Mouse (Mus musculus): ENCODE measurements around the gene Mosmo. TPM values are rescaled to one million over a fixed set of nuclear protein-coding genes. Genes with fewer than 3 reads are reported as not detected.

Gene Mosmo
- polyA plus RNA-seq, 1 experiment from 2014 or later = 14.9 TPM

DNA sequence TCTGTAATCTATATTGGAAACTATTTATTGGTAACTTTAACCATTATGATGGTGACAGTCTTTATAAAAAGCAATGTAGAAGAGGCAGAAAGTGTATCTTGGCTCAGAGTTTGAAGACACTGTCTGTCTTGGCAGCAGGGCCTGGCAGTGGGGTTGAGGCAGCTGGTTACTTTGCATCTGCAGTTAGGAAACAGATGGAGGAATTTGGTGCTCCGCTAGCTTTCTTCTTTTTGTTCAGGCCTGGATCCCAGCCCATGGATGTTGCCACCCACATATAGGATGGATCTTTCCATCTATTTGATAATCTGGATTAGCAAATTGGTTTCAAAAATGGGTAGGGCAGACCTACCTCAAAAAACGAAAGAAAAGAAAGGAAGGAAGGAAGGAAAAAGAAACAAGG, 29.6 kb upstream of the Mosmo start:
- H3K9me3 ChIP-seq (ENCODE audit: control insufficient read depth, low read length) = no peaks in the 10 kb centered on the region
- H3K4me1 ChIP-seq (ENCODE audit: control insufficient read depth in 2 of 2, insufficient read depth in 2 of 2, low read length in 2 of 2) = no peaks in the 10 kb centered on the region
- no peak overlapping the region for H3K27ac ChIP-seq (replicated peaks in 1 of 2; ENCODE audit: control insufficient read depth in 1 of 2, insufficient read depth in 1 of 2, low read depth in 2 of 2, low read length in 2 of 2)
- no peak overlapping the region for H3K9ac ChIP-seq (ENCODE audit: low read length)
- no peak for ATAC-seq (ENCODE audit: insufficient number of reproducible peaks, insufficient read depth, low FRiP score, low read depth)
- 75% methylated on average over 2 of the region's 2 CpGs for WGBS
- H3K36me3 ChIP-seq (ENCODE audit: control insufficient read depth, insufficient read depth, low read length) = peaks cover 99% of the 10 kb centered on the region
- H3K4me2 ChIP-seq (ENCODE audit: low read length) = no peak overlapping the region
- H3K4me3 ChIP-seq (ENCODE audit: control insufficient read depth in 1 of 2, insufficient read depth in 1 of 2, low read depth in 1 of 2, low read length in 2 of 2) = no peak overlapping the region
- H3K27me3 ChIP-seq (ENCODE audit: control insufficient read depth, insufficient read depth, low read length) = no peaks in the 10 kb centered on the region

DNA sequence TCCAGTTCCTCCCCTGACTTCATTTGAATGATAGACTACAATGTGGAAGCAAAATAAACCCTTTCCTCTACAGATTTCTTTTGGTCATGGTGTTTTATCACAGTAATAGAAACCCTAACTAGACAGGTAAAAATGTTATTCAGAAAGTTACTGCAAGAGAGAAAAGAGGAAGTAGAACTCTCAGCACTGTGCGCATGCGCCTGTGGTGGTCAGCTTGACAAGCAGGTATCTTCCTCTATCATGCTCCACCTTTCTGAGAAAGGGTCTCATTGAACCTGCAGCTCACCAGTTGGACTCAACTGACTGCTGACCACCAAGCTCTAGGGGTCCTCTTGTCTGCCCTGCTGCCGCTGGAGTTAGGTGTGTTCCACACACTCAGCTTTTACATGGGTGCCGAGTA, 15.3 kb upstream of the Mosmo start:
- WGBS = 92% methylated on average over 4 of the region's 4 CpGs
- Histone ChIP-seq H3K4me3 (ENCODE audit: control insufficient read depth in 1 of 2, insufficient read depth in 1 of 2, low read depth in 1 of 2, low read length in 2 of 2) (no peak overlapping the region), H3K9me3 (ENCODE audit: control insufficient read depth, low read length) (no peaks in the 10 kb centered on the region)

DNA sequence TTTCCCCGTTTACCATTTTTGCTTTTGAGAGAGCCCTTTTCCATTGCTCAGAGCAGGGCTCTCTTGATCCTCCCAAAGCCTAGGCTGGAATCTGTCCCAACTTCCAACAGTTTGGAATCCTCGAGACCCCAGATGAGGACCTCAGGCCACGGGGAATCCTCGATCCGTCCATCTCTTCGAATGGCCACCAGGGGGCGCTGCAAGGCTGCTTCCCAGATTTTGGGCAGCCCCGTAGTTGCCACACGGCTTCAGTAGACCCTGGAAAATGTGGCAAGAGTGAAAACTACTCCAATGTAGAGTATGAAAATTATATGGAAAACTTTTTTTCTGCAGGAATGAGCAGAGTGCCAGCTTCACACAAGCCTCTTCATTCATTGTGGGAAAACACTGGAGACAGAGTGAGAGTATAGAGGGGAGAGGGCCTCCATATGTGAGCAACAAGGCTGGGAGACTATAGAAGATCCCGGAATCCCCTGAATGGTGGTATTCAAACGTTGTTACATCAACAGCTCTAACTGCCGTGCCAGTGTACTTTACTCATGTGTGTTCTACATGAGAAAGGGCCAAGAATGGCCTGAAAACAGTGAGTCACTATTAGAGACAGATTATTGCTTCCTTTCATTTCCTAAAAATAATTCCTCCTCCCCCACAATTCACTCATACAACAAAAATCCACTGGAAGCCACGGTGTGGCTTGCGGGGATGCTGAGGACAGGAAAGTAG, 7.1 kb upstream of the Mosmo start, which contains the start of gene Pdzd9:
Pdzd9 (minus strand) TSS at position 191 of the 723 bp plus-strand sequence.
- Histone ChIP-seq H3K36me3 (ENCODE audit: control insufficient read depth, insufficient read depth, low read length) (no peaks in the 10 kb centered on the region), H3K27ac (replicated peaks in 1 of 2; ENCODE audit: control insufficient read depth in 1 of 2, insufficient read depth in 1 of 2, low read depth in 2 of 2, low read length in 2 of 2) (no peak within 1 kb of the TSS), H3K9ac (ENCODE audit: low read length) (no peak within 1 kb of the TSS), H3K27me3 (ENCODE audit: control insufficient read depth, insufficient read depth, low read length) (no peaks in the 10 kb centered on the region), H3K9me3 (ENCODE audit: control insufficient read depth, low read length) (no peaks in the 10 kb centered on the region), H3K4me3 (ENCODE audit: control insufficient read depth in 1 of 2, insufficient read depth in 1 of 2, low read depth in 1 of 2, low read length in 2 of 2) (no peak within 1 kb of the TSS), H3K4me2 (ENCODE audit: low read length) (peak within 1 kb of the TSS; percentile 42), H3K4me1 (ENCODE audit: control insufficient read depth in 2 of 2, insufficient read depth in 2 of 2, low read length in 2 of 2) (peaks cover 0 to 4% of the 10 kb centered on the region in 2 experiments; a peak in 3 of 4 replicates)
- WGBS = 16% methylated on average over 14 of the region's 14 CpGs
- 0 out of 2 replicates have a peak, but pooled peaks have one; percentile 37 for ATAC-seq (ENCODE audit: insufficient number of reproducible peaks, insufficient read depth, low FRiP score, low read depth)

More for the DNA sequence above, 15.3 kb upstream of the Mosmo start:
- Histone ChIP-seq H3K27ac (replicated peaks in 1 of 2; ENCODE audit: control insufficient read depth in 1 of 2, insufficient read depth in 1 of 2, low read depth in 2 of 2, low read length in 2 of 2) (no peak overlapping the region), H3K4me1 (ENCODE audit: control insufficient read depth in 2 of 2, insufficient read depth in 2 of 2, low read length in 2 of 2) (no peaks in the 10 kb centered on the region), H3K9ac (ENCODE audit: low read length) (no peak overlapping the region), H3K27me3 (ENCODE audit: control insufficient read depth, insufficient read depth, low read length) (no peaks in the 10 kb centered on the region), H3K4me2 (ENCODE audit: low read length) (no peak overlapping the region), H3K36me3 (ENCODE audit: control insufficient read depth, insufficient read depth, low read length) (peaks cover 40% of the 10 kb centered on the region)
- ATAC-seq (ENCODE audit: insufficient number of reproducible peaks, insufficient read depth, low FRiP score, low read depth) = no peak

DNA sequence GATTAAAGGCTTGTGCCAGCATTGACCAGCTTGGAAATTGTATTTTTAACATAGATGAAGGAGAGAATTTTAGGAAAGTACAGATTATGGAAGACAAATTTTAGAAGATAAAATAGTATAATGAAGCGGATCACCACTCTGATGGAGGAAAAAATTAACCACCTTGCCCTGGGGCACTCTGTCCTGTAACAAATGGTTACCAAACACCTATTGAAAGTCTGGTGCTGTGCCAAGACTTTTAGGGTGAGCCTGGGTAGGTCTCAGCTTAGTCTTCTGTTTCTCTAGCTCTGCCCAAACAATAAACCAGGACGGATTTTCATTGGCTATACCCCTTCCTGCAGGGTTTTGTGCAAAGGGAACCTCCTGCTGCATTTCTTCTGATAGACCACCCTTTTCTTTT, 6.1 kb upstream of the Mosmo start:
- no peak overlapping the region for H3K9ac ChIP-seq (ENCODE audit: low read length)
- H3K27me3 ChIP-seq (ENCODE audit: control insufficient read depth, insufficient read depth, low read length) = no peaks in the 10 kb centered on the region
- H3K27ac ChIP-seq (replicated peaks in 1 of 2; ENCODE audit: control insufficient read depth in 1 of 2, insufficient read depth in 1 of 2, low read depth in 2 of 2, low read length in 2 of 2) = no peak overlapping the region
- no peak for ATAC-seq (ENCODE audit: insufficient number of reproducible peaks, insufficient read depth, low FRiP score, low read depth)
- H3K9me3 ChIP-seq (ENCODE audit: control insufficient read depth, low read length) = no peaks in the 10 kb centered on the region
- H3K4me2 ChIP-seq (ENCODE audit: low read length) = no peak overlapping the region
- peaks cover 0 to 6% of the 10 kb centered on the region in 2 experiments for H3K4me1 ChIP-seq (ENCODE audit: control insufficient read depth in 2 of 2, insufficient read depth in 2 of 2, low read length in 2 of 2)
- H3K4me3 ChIP-seq (ENCODE audit: control insufficient read depth in 1 of 2, insufficient read depth in 1 of 2, low read depth in 1 of 2, low read length in 2 of 2) = no peak overlapping the region
- H3K36me3 ChIP-seq (ENCODE audit: control insufficient read depth, insufficient read depth, low read length) = no peaks in the 10 kb centered on the region
- 76% methylated on average over 2 of the region's 2 CpGs for WGBS

DNA sequence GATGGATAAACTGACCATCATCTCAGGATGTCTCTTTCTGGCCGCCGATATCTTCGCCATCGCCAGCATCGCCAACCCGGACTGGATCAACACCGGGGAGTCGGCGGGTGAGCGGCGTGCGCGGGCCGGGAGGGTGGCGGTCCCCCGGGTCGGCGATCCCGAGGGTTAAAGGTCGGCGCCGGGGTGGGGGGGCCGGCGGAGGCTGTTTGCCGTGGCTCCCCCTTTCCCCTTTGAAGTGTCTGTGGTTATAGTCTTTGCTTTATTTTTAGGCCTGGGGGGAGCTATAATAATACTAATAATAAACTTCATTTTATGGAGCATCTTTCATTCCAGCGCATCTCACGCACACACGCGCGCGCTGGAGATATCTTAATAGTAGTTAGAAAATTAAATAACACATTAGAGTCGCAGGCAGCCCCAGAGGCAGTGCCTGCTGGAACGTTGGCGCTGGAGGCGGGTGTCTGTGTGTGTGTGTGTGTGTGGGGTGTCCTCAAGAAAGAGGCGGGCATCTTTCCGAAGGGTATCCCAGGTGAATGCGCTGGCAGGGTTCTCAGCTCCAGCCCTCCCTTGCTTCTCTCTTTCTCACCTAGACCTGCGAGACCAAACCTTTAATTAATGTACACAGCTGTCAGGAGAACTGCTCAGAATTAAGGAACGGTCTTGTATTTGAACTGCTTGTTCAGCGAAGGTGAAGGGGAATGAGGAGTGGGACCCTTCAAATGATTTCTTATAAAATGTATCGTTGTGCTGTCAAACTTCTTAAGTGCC, 530 bp downstream of the Mosmo start:
- Histone ChIP-seq H3K9me3 (ENCODE audit: control insufficient read depth, low read length) (no peaks in the 10 kb centered on the region), H3K4me3 (ENCODE audit: control insufficient read depth in 1 of 2, insufficient read depth in 1 of 2, low read depth in 1 of 2, low read length in 2 of 2) (peak overlapping the region; percentile 85 to 97), H3K27ac (replicated peaks in 1 of 2; ENCODE audit: control insufficient read depth in 1 of 2, insufficient read depth in 1 of 2, low read depth in 2 of 2, low read length in 2 of 2) (peak overlapping the region in 1 of 2 experiments; percentile 84; a peak in 2 of 4 replicates), H3K9ac (ENCODE audit: low read length) (peak overlapping the region; percentile 95), H3K4me2 (ENCODE audit: low read length) (peak overlapping the region; percentile 89), H3K27me3 (ENCODE audit: control insufficient read depth, insufficient read depth, low read length) (no peaks in the 10 kb centered on the region), H3K36me3 (ENCODE audit: control insufficient read depth, insufficient read depth, low read length) (no peaks in the 10 kb centered on the region), H3K4me1 (ENCODE audit: control insufficient read depth in 2 of 2, insufficient read depth in 2 of 2, low read length in 2 of 2) (peaks cover 7 to 52% of the 10 kb centered on the region in 2 experiments; a peak in 3 of 4 replicates)
- 2% methylated on average over 42 of the region's 42 CpGs for WGBS
- ATAC-seq (ENCODE audit: insufficient number of reproducible peaks, insufficient read depth, low FRiP score, low read depth) = peak; percentile 49

DNA sequence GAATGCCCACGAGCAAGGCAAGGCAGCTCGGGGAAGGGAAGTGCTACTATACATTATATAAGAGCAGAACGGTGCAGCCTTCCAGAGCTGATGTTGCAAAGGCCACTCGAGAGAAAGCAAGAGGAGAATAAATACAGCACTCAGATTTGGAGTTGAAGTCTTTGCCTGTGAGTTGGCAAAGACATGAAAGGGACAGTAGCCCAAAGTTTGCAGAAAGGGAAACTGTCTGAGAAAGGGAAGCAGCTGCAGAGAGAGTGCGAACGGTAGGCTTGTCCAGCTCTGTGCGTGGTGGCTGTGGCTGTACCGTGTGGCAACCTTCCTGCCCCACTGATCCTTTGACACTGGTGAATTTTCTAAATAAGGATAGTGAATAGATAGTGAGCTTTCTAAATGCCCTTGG, 1.6 kb downstream of the Mosmo start:
- H3K9ac ChIP-seq (ENCODE audit: low read length) = peak overlapping the region; percentile 95
- ATAC-seq (ENCODE audit: insufficient number of reproducible peaks, insufficient read depth, low FRiP score, low read depth) = no peak
- peak overlapping the region; percentile 89 for H3K4me2 ChIP-seq (ENCODE audit: low read length)
- H3K27ac ChIP-seq (replicated peaks in 1 of 2; ENCODE audit: control insufficient read depth in 1 of 2, insufficient read depth in 1 of 2, low read depth in 2 of 2, low read length in 2 of 2) = no peak overlapping the region
- no peaks in the 10 kb centered on the region for H3K9me3 ChIP-seq (ENCODE audit: control insufficient read depth, low read length)
- H3K4me3 ChIP-seq (ENCODE audit: control insufficient read depth in 1 of 2, insufficient read depth in 1 of 2, low read depth in 1 of 2, low read length in 2 of 2) = peak overlapping the region in 1 of 2 experiments; percentile 97; a peak in 2 of 4 replicates
- H3K36me3 ChIP-seq (ENCODE audit: control insufficient read depth, insufficient read depth, low read length) = no peaks in the 10 kb centered on the region
- peaks cover 7 to 52% of the 10 kb centered on the region in 2 experiments; a peak in 3 of 4 replicates for H3K4me1 ChIP-seq (ENCODE audit: control insufficient read depth in 2 of 2, insufficient read depth in 2 of 2, low read length in 2 of 2)
- no peaks in the 10 kb centered on the region for H3K27me3 ChIP-seq (ENCODE audit: control insufficient read depth, insufficient read depth, low read length)
- 46% methylated on average over 8 of the region's 8 CpGs for WGBS

DNA sequence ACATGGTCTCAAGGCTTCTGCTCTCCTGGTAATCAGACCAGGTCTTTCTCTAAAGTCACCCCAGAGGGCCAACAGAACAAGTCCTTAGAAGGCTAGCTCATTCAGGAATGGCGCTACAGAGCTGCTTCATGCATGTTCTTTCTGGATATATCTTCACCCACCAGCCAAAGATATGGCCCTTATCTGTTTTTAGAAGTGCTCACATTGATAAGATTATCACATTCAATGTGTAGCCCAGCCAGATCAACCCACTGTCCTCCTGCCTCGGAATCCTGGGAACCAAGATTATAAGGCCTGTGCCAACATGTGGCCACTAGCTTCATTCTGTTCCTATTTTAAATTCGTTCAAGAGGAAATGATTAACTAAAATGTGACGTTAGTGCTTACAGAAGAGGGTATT, 4.6 kb downstream of the Mosmo start:
- Histone ChIP-seq H3K36me3 (ENCODE audit: control insufficient read depth, insufficient read depth, low read length) (no peaks in the 10 kb centered on the region), H3K27ac (replicated peaks in 1 of 2; ENCODE audit: control insufficient read depth in 1 of 2, insufficient read depth in 1 of 2, low read depth in 2 of 2, low read length in 2 of 2) (no peak overlapping the region), H3K4me3 (ENCODE audit: control insufficient read depth in 1 of 2, insufficient read depth in 1 of 2, low read depth in 1 of 2, low read length in 2 of 2) (no peak overlapping the region), H3K9ac (ENCODE audit: low read length) (no peak overlapping the region), H3K9me3 (ENCODE audit: control insufficient read depth, low read length) (no peaks in the 10 kb centered on the region), H3K27me3 (ENCODE audit: control insufficient read depth, insufficient read depth, low read length) (no peaks in the 10 kb centered on the region), H3K4me2 (ENCODE audit: low read length) (no peak overlapping the region), H3K4me1 (ENCODE audit: control insufficient read depth in 2 of 2, insufficient read depth in 2 of 2, low read length in 2 of 2) (peaks cover 7 to 59% of the 10 kb centered on the region in 2 experiments)
- no peak for ATAC-seq (ENCODE audit: insufficient number of reproducible peaks, insufficient read depth, low FRiP score, low read depth)
- WGBS = 21% methylated on average over 4 of the region's 4 CpGs

Data from heart, embryonic 14.5 days (tissue).